Mouse (Mus musculus): Measurements from ENCODE around the gene Elovl5.

Elovl5 gene

DNA sequence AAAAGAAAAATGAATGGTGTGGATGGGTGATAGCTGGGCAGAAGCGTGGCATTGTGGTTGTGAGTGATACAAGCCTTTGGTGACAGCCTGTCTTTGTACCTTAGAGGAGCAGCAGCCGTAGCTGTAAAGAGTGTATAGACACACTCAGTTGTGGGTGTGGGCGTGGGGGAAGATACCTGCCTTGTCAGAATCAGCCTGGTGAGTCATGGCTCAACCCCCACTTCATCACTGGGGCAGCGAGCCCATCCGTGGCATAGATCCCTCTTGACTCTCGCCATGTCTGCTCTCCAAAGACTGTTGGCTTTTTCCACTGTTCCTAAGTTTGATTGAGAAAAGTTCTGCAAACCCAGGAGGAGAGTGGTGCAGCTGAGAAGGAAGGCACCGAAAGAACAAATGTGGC lies 37.3 kb downstream of the Elovl5 start:
- peak; percentile 43 for DNase-seq (ENCODE audit: low read depth, low spot score)

DNA sequence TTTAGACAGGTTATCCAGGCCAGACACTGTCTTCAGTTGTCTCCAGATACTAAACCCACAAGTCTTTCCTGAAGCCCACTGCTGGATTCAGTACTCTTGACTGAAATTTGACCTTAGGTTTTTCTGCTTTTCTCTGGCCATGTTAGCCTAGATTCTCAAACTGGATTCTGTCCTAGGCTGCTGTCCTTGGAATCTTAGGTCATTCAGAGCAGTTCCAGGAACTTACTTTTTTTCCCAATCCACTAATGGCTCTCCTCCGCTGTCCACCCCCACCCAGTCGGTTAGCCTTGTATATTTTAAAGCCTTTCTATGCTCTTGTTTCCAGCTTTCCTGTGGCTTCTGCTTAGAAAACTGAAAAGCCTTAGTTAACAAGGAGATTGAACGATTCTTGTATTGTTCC lies 37.8 kb downstream of the Elovl5 start:
- DNase-seq (ENCODE audit: low read depth, low spot score) = no peak

DNA sequence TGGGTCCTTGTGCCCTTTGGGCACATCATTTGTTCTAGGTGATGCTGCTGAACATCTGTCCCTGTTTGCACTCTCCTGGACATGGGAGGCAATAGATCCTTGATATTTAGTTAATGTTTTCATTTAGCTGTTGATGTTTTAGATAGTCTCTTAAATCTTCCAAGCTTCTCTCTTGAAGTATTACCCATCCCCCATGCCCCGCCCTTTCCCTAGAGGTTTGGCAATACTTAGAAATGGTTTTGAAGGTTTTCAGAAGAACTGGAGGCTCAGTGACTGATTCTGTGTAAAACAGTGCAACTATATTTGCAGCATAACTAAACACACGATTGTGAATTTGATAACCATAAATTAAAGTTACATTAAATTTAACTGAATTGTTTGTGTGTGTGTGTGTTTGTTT lies 38.3 kb downstream of the Elovl5 start:
- DNase-seq (ENCODE audit: low read depth, low spot score) = no peak

DNA sequence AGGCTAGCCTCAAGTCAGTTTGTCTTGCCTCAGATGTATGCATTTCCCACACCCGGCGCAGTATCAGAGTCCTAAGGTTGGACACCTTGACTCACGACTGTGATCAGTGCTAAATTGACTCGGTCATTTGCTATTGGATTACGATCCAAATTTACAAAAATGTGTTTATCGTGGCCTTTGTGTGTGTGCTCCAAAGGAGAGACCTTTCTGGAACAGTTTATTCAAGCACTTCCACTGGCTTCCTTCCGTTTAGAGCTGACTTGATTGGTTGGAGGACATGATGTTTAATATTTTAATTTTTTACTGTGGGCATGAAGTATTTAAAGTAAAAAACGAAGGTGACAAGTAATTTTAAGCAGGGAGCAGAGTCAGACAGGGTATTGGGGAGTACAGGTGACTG lies 38.8 kb downstream of the Elovl5 start:
- DNase-seq (ENCODE audit: low read depth, low spot score) = no peak

DNA sequence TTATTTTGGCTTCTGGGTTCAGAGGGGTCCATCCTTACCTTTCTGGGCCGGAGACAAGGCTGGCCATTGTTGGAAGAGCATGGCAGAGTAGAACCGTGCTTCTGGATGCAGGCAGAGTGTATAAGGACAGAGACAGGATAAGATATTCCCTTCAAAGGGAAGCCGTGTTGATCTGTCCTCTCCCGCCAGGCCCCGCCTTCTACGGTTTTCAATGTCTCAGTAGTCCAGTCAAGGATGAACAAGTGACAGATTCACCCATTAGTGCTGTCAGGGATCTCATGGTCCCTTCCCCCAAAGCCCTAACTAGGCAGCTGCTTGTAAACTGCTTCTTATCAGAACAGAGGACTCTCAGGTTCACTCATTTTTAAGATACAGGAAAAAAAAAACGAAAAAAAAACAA lies 41.2 kb downstream of the Elovl5 start:
- DNase-seq (ENCODE audit: low read depth, low spot score) = peak; percentile 32

DNA sequence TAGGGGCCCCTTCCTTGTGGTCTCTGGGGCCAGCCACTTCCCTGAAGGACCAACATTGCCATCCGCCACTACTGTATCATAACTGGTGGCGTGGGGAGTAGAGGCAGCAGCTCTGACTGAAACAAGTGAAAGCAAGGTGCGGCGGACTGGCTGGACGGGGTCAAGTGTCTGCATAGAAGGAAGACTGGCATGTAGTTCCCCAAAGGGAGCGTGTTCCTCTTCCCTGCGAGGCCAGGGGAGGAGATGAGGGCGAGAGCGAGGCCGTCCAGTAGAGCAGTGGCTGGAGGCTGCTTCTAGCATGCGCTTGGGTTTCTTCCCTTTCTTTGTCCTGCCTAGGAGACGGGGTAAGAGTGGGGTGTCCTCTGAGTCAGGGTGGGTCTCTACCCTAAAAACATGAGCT lies 42.6 kb downstream of the Elovl5 start:
- no peak for DNase-seq (ENCODE audit: low read depth, low spot score)

DNA sequence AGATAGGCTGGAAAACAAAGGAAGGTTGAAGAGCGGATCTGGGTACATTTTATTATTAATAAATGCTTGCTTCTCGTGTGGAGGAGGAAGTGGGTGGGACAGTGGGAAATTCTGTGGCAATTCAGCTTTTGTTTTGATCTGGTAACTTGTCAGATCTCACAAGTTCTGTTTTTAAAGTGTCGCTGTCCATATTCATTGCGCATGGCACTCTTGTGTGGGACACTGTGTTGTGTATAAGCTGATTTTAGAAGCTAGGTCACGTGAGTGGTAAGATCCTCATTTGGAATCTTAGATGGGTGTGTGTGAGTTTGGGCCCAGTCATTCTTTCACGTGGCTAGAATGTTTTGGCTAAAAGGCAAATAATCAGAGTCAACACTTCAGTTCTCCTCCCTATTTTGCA lies 44.2 kb downstream of the Elovl5 start:
- peak; percentile 29 for DNase-seq (ENCODE audit: low read depth, low spot score)

DNA sequence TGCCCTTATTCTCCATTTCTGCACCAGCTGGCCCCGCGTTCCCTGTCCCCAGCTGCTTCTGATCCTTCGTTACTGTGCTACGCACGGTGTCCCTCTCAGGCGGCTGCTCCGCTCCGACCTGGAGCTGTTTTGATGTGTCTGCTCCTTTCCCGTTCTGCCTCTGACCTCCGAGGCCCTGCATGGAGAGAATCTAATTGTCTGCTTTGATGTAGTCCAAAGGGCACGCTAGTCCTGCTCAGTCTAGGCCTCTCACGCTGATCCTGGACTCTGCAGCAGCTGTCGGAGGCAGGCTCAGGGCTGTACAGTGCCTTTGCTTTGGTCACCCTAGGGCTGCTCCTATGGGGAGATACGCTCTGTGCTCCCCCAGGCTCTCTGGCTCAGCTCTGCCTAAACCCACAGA lies 46.9 kb downstream of the Elovl5 start:
- no peak for DNase-seq (ENCODE audit: low read depth, low spot score)

DNA sequence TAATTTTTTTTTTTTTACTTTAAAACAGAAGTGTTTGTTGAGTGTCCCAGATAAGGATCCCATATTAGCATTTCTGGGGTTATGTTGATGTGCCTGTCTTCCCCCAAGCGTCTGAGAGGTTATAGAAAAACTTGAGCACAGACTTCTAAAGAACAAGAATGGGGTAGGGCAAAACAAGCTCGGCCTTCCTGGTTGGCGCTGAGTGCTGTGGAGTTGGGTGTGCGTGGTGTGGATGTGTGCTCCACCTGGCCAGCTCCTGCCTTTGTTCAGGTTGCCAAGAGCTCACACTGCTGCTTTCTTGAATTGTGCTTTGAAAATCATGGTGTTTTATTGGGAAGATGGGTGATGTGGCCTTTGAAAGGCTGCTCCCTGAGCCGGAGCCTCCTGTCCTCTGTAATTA lies 48.1 kb downstream of the Elovl5 start:
- no peak for DNase-seq (ENCODE audit: low read depth, low spot score)

DNA sequence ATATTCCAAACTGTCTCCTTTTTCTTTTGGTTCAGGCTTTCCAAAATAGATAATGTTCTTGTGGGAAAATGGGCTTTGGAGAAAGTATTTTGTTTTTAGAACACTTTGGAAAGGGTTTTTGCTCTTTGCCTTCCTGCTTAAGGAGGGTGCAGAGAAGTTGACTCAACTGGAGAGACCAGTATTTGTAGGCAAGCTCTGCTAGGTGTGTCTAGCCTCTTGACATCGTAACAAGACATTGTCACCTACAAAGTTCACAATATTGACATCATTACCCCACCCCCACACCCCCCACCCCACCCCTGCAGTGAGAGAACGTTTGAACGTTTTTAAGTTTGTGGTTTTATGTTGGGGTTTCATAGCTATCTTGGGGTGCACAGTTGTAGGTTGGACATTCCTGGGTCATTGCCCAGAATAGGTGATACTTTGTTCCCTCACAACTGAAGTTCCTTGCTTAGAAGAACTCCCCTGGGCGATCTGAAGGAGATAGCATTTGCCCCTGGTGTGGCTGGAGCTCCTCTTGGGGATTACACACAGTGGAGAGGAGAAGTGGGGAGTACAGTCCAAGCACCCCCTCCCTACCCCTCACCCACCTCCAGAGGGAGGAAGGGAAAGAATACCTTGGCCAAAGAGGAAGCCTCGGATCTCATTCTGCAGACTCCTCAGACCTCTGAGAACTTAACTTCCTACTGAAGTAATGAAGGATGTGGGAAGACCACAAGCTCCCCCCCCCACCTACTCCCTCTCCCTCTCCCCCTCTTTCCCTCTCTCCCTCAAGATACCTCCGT lies 48.8 kb downstream of the Elovl5 start:
- DNase-seq (ENCODE audit: low read depth, low spot score) = no peak

DNA sequence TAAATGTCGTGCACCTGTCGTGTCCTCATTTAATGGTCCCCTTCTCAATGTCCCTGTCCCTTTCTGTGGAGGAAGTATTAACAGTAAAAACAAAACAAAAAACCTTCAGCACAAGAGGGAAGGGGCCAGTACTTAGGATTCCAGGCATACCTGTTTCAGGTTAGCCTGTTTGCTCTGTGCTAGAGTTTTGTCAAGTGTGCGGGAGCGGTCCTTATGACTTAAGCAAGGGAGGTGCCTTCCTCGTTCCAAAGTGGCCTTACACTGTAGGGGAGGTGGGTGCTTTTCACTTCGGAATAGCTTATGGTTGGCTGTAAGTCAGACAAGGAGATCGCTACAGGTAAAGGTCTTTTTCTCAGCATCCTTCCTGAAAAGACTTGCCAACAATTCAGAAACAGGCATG lies 49.7 kb downstream of the Elovl5 start:
- no peak for DNase-seq (ENCODE audit: low read depth, low spot score)

DNA sequence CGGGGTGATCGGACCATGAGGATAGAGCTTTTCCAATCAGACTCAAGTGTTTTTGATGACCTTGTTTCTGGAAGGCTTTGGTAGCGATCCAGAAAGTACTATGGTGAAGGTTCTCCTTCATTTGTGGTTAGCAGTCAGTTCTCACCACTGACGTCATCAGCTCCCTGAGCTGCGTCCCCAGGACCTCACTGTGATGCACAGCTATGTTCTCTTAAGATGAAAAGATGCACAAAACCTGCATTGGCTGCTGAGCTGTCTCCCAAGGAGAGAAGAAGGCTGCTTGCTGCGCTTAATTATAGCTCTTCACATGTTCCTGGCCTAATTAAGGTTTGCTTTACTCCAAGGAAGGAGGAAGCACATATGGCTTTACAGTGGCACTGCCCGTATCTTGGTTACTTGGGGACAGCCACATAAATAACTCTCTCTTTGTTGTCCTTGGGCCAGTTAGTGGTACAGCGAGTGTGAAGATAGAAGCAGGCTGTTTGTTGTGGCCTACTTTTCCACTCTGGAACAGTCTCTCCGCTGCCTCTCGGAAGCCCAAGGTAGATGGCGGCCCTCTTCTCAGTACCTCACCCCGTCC lies 50.5 kb downstream of the Elovl5 start:
- DNase-seq (ENCODE audit: low read depth, low spot score) = no peak

DNA sequence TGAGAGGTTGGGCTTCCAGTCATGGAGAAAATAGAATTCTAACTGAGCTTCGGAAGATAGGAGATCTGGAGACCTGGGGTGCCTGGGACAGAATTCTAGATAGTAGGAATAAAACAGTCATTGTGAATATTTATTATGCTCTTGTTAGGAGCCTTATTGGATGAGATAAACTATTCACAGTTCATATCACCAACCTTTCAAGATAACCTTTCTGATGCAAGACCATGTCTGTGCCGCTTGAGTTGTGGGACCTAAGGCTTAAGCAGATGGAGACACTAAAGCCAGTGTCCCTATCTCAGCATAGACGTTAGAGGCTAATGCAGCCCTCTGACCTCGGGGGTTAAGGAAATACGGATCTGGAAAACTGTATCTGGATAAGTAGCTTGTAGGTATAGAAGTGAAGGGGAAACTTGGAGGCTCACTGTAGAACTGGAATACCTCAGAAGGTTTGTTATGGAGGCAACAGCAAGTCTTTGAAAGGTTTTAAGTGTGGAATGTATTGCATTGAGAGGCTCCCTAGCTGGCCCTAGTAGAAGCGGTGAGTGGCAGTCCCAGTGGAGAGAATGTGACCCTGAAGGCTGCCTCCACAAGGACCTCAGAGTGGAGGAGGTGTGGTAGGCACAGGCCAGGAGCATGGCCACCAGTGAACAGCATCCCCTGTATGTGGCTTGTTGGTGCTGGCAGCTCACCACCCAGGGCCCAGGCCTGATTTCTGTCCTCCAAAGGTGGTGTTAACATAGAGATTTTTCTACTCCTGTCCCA lies 52.2 kb downstream of the Elovl5 start:
- DNase-seq (ENCODE audit: low read depth, low spot score) = no peak

DNA sequence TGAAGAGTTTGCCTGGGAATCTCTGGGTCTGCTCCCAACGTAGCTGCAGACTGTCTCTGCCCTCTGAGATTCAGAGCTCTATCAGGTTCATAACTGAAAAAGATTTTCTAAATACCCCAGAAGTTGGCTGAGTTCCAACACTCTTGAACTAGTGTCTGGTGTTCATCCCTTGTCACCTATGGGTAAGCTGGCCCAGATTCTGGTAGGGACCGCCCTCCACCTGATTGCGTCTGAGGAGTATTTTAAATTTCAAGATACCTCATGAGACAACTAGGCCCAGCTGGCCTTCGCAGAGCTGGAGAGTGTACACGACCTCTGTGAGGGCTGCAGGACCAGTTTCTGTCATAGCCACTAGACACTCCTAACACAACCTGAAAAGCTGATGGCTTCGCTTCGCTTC lies 61.8 kb downstream of the Elovl5 start:
- DNase-seq (ENCODE audit: low read depth, low spot score) = no peak

DNA sequence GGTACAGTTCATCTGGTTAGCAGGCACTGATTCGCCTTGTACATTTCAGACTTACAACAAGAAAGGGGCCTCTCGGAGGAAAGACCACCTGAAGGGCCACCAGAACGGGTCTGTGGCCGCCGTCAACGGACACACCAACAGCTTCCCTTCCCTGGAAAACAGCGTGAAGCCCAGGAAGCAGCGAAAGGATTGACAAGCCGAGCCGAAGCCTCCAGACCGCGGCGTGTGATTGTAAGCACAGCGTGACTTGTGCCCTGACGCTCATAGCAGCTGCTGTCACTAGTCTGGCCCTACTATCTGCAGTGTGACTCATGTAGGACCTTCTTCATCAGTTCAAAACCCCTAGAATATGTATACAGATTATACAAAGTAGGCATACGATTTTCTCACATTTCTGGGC lies 65.5 kb downstream of the Elovl5 start:
- no peak for DNase-seq (ENCODE audit: low read depth, low spot score)

DNA sequence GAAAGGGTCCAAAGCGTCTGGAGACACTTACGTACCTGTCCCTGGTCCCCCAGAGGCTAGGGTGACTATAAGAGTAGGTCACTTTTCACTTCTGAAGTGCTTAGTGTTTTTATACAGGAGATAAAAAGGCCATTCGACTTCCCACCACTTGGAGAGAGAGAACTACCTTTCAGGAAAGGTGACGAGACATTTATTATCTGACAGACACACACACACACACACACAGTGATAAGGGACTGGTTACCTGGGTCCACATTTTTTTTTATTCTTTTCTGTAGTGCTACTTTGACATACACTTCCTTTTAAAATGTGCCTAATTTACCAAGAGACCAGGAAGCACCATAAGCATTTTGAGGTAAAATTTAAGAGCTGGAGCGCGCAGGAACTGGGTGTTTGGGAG lies 66.4 kb downstream of the Elovl5 start:
- no peak for DNase-seq (ENCODE audit: low read depth, low spot score)

DNA sequence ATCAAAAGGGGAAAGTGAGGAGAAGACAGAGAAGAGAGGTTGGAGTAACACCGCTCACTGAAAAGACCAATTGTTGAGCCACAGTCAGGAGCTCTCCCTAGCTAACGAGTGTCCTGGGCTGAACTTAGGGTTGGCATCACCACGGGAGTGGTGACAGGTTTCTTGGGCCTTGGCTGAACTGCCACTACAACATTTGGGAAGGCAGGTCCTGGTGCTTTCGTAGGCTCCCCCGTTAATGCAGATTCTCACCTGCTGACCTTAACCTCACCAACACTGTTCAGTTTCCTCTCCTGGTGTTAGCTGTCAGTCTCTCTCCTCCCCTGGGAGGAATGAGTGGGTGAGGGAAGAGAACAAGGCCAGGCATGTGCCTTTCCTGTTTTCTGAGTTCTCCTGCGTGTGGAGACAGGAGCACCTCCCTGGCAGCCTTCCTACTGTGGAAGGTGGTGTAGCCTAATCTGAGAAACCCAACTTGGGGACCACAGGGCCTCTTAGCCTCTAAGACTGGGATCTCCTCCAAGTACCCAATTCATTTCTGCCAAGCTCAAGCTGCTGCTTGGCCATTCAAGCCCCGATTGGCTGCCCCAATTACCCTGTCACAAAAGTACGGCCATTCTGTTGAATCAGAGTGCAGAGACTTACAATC lies 69.1 kb downstream of the Elovl5 start:
- no peak for DNase-seq (ENCODE audit: low read depth, low spot score)

DNA sequence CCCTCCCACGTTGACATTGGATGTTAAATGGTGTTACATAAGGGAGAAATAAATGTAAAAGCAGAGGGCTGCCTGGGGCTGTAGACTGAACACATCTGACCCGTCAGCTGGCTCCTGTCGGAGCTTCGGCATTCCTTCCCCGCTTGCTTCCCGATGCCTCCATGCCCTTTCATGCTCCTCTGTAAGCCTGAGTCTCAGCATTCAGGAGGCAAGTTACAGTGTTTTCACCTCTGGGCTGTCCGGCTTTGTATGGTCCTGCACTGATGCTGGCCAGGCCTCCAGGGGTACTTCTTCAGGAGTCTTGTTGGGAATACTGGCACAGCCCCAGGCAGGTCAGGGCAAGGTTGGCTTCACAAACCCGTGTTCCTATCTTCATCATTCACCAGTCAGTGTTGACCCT lies 72.5 kb downstream of the Elovl5 start:
- no peak for DNase-seq (ENCODE audit: low read depth, low spot score)

DNA sequence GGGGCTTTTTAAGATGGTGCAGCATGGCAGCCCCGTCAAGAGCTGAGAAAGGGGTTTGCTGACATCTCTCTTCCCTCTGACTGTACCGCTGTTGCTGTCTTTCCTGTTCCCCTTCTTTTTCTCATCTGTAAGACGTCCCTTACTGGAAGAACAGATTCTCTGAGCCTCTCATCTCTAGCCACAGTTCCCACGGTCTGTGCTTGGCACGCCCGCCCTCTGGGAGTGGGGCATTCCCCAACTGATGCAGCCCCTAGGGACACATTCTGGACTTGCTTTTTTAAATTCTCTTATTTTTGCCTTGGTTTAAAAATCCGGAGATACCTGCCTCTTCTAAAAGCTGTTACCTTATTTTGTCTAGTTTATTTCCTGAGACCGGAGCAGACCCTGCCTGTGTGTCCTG lies 73.1 kb downstream of the Elovl5 start:
- no peak for DNase-seq (ENCODE audit: low read depth, low spot score)

DNA sequence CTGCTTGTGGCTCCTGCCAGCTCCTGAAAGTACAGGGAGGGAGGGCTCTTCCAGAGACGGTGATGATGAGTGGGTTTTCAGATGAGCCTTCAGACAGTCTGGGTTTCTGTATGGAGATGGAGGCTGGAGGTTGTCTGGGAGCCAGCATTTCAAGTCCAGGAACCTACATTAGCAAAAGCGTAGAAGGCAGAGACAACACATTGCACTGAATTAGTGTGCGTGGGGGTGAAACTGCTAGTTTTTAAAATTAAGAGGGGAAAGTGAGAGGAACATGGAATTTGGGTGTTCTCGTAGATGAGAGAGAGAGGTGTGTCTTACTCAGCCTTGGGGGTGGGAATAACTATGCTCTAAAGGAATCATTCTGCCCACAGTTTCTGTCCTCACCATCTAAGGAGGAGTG lies 74.5 kb downstream of the Elovl5 start:
- DNase-seq (ENCODE audit: low read depth, low spot score) = no peak

DNA sequence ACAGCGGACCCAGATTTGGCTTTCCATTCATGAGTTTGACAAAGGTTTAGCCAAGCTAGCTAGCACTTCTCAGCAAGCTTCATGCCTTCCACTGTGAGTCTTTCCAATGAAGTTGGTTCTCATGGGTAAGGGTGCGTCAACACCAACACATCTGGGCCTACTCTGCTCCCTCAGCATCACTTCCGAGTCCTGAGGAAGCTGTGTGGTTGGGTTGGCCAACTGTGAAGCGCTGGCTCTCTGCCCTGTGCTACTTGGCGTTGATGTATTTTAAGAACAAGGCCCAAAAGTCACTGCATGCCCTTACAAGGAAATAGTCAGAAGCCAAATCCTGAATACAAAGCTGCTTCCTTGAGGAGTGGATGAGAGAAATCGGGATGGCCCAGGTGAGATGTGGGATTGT lies 75.1 kb downstream of the Elovl5 start:
- DNase-seq (ENCODE audit: low read depth, low spot score) = no peak

DNA sequence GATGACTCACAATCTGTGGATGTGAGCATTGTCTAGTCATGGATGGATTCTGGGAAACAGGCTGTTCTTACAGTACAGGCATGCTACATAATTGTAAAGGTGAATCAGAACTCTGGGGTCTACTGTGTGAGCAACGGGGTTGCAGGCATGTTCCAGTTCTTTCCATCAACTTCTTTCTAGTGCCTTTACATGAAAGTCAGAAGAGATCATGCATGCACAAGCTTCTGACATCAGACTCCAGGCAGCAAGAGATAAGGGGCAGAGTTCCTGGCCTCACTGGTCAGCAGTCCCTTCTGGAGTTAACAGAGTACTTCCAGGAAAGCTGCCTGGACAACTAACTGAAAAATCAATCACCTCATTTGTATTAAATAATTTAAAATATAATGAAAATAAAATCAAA lies 75.9 kb downstream of the Elovl5 start:
- no peak for DNase-seq (ENCODE audit: low read depth, low spot score)
